In genomic region chr5:116420213-116420612, GRCm38 (mm10) we compare ENCODE assay signal across 8 mouse cellular contexts. TPM values are rescaled to one million over a fixed set of nuclear protein-coding genes. Genes with fewer than 3 reads are reported as not detected.
DNase-seq lines count a peak whose midpoint lies in the region; ATAC-seq and TF ChIP-seq lines count a peak whose summit lies in the region.

No protein-coding gene starts in this region.

- H3K4me2 ChIP-seq in heart, embryonic 11.5 days = peak overlapping the region; percentile 69
- H3K4me2 ChIP-seq in hindbrain, embryonic 12.5 days (replicated peaks) = no peak overlapping the region
- H3K4me2 ChIP-seq in liver, embryonic 15.5 days = peak overlapping the region; percentile 39

- no peak for DNase-seq in heart, postnatal 4 days
- DNase-seq in left cerebral cortex, adult 18-20 months (ENCODE audit: low spot score in 2 of 2) = no peak
- no peak for DNase-seq in layer of hippocampus, adult 9-11 months

- WGBS in heart, embryonic 11.5 days (ENCODE audit: insufficient replicate concordance) = 90% methylated on average over 1 of the region's 1 CpGs
- WGBS in hindbrain, embryonic 12.5 days = 100% methylated on average over 1 of the region's 1 CpGs
- 84% methylated on average over 1 of the region's 1 CpGs for WGBS in liver, embryonic 15.5 days (ENCODE audit: insufficient replicate concordance)

- no peak for ATAC-seq in heart, embryonic 11.5 days (replicated peaks; ENCODE audit: insufficient number of reproducible peaks, low FRiP score, low TSS enrichment)
- no peak for ATAC-seq in hindbrain, embryonic 12.5 days (ENCODE audit: low FRiP score)
- no peak for ATAC-seq in liver, embryonic 15.5 days (ENCODE audit: insufficient read depth)
- no peak for ATAC-seq in cerebellum, adult (ENCODE audit: insufficient number of reproducible peaks, low FRiP score, low TSS enrichment)

- peak overlapping the region; percentile 50 for H3K4me3 ChIP-seq in heart, embryonic 11.5 days (ENCODE audit: low read depth, low read length)
- peak overlapping the region; percentile 54 for H3K4me3 ChIP-seq in E14TG2a.4 (replicated peaks; ENCODE audit: low read length)
- H3K4me3 ChIP-seq in hindbrain, embryonic 12.5 days = no peak overlapping the region
- 0 out of 2 replicates have a peak overlapping the region, but pooled peaks have one; percentile 22 for H3K4me3 ChIP-seq in liver, embryonic 15.5 days (replicated peaks)

- TF ChIP-seq CTCF in E14TG2a.4 (conservative IDR thresholded peaks at IDR 0.05; ENCODE audit: low read length) = no peak

- H3K4me1 ChIP-seq in heart, embryonic 11.5 days (ENCODE audit: control insufficient read depth, insufficient read depth, low read length) = peaks cover 36% of the 10 kb centered on the region
- peaks cover 87% of the 10 kb centered on the region for H3K4me1 ChIP-seq in E14TG2a.4 (replicated peaks; ENCODE audit: low read depth, low read length)
- peaks cover 34% of the 10 kb centered on the region for H3K4me1 ChIP-seq in hindbrain, embryonic 12.5 days
- 0 out of 2 replicates have a peak, but pooled peaks cover 2% of the 10 kb centered on the region for H3K4me1 ChIP-seq in liver, embryonic 15.5 days (replicated peaks)

- peaks cover under 1% of the 10 kb centered on the region; the same call in 1 of the 2 replicates for H3K36me3 ChIP-seq in heart, embryonic 11.5 days (ENCODE audit: control insufficient read depth, insufficient read depth, low read length)
- peaks cover 18% of the 10 kb centered on the region for H3K36me3 ChIP-seq in E14TG2a.4 (ENCODE audit: insufficient read depth, low read length)
- H3K36me3 ChIP-seq in hindbrain, embryonic 12.5 days = no peaks in the 10 kb centered on the region
- H3K36me3 ChIP-seq in liver, embryonic 15.5 days (replicated peaks) = no peaks in the 10 kb centered on the region

- peak overlapping the region; percentile 80 for H3K27ac ChIP-seq in heart, embryonic 11.5 days (ENCODE audit: low read depth, low read length)
- peak overlapping the region; percentile 49 for H3K27ac ChIP-seq in hindbrain, embryonic 12.5 days
- H3K27ac ChIP-seq in liver, embryonic 15.5 days (replicated peaks) = no peak overlapping the region

- no peaks in the 10 kb centered on the region for H3K27me3 ChIP-seq in heart, embryonic 11.5 days (ENCODE audit: control insufficient read depth, insufficient read depth, low read length)
- H3K27me3 ChIP-seq in E14TG2a.4 (ENCODE audit: insufficient read depth, low read length) = peaks cover 6% of the 10 kb centered on the region; the same call in 1 of the 2 replicates
- peaks cover 13% of the 10 kb centered on the region for H3K27me3 ChIP-seq in hindbrain, embryonic 12.5 days
- H3K27me3 ChIP-seq in liver, embryonic 15.5 days = no peaks in the 10 kb centered on the region

- peak overlapping the region; percentile 66 for H3K9ac ChIP-seq in heart, embryonic 11.5 days (ENCODE audit: low read depth, low read length)
- H3K9ac ChIP-seq in hindbrain, embryonic 12.5 days = no peak overlapping the region
- H3K9ac ChIP-seq in liver, embryonic 15.5 days = no peak overlapping the region

- H3K9me3 ChIP-seq in heart, embryonic 11.5 days (replicated peaks; ENCODE audit: control insufficient read depth, low read length) = no peaks in the 10 kb centered on the region
- H3K9me3 ChIP-seq in E14TG2a.4 (ENCODE audit: low read length) = no peaks in the 10 kb centered on the region
- H3K9me3 ChIP-seq in hindbrain, embryonic 12.5 days (replicated peaks) = no peaks in the 10 kb centered on the region
- H3K9me3 ChIP-seq in liver, embryonic 15.5 days (replicated peaks) = no peaks in the 10 kb centered on the region

RNA-seq across cellular contexts. Expression of gene Hspb8, which starts 2.5 kb away (rescaled TPM):
- 34.9 and 35.3 TPM in 2 replicates for polyA plus RNA-seq in heart, embryonic 11.5 days (2014; fragmentation: Nextera tagmentation; extraction: Ambion mirVana)
- total RNA-seq in heart, postnatal 4 days (2021) = 10 to 100 TPM; 75.1 to 75.9 TPM
- polyA plus RNA-seq in hindbrain, embryonic 12.5 days (2016; fragmentation: Nextera tagmentation; extraction: Ambion mirVana) = 5.9 and 6.9 TPM in 2 replicates
- 3.4 and 3.6 TPM in 2 replicates for polyA plus RNA-seq in liver, embryonic 15.5 days (2015; fragmentation: Nextera tagmentation; extraction: Ambion mirVana)
- 10 to 100 TPM; 11.5 to 11.6 TPM for total RNA-seq in left cerebral cortex, adult 18-20 months (2021)
